Mouse (Mus musculus): ENCODE results near the gene Nlrx1. TPM values are rescaled to one million over a fixed set of nuclear protein-coding genes. Genes with fewer than 3 reads are reported as not detected.

Nlrx1 gene
- polyA plus RNA-seq, 1 experiment from 2014 or later, result 5.1 TPM

DNA sequence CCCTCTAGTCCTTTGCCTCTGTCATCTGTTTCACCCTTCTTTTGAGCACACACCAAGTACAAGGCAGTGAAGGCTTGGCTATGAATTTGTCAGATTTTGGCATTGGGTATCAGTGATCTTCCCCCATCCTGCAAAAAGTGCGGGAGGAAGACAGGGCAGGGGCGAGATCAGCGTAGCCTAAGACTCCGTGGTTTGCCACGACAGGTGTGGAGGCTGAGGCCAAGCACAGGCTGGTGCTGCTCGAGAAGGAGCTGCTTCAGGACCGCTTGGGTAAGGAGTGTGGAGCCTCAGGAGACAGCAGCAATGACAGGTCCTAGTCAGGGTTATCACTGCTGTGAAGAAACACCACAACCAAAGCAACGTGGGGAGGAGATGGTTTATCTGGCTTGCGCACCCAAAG, 27.0 kb downstream of the Nlrx1 start:
- Histone ChIP-seq H3K36me3 (replicated peaks; ENCODE audit: control insufficient read depth, insufficient read depth) (no peaks in the 10 kb centered on the region), H3K27ac (no peak overlapping the region), H3K27me3 (ENCODE audit: control insufficient read depth, insufficient read depth, low read length) (no peaks in the 10 kb centered on the region), H3K9me3 (ENCODE audit: control insufficient read depth, low read length) (no peaks in the 10 kb centered on the region), H3K9ac (no peak overlapping the region), H3K4me2 (replicated peaks) (no peak overlapping the region), H3K4me3 (replicated peaks; ENCODE audit: low read length) (no peak overlapping the region), H3K4me1 (replicated peaks; ENCODE audit: control insufficient read depth, insufficient read depth, low read length) (no peaks in the 10 kb centered on the region)
- DNase-seq (ENCODE audit: low spot score) (no peak), ATAC-seq (ENCODE audit: low FRiP score) (no peak)
- 70% methylated on average over 9 of the region's 9 CpGs for WGBS

DNA sequence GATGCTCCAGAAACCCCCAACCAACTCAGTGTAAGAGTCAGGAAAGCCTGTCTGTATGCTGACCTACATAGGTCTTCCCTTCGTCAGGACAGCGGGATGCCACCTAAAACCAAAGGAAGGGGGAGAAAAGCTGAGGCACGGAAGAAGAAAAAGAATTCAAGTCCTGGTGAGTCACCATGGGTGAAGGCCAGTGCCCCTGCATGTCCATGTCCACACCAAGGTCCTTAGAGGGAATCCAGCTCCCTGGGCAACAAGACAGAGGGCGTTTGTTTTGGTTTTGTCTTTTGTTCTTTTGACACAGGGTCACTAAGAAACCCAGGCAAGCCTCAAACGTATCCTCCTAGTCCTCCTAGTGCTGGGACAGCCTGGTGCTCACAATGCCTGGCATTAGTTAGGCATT, 27.5 kb downstream of the Nlrx1 start:
- no peak overlapping the region for H3K27ac ChIP-seq
- no peak overlapping the region for H3K4me2 ChIP-seq (replicated peaks)
- DNase-seq (ENCODE audit: low spot score), result no peak
- no peaks in the 10 kb centered on the region for H3K27me3 ChIP-seq (ENCODE audit: control insufficient read depth, insufficient read depth, low read length)
- H3K9me3 ChIP-seq (ENCODE audit: control insufficient read depth, low read length), result no peaks in the 10 kb centered on the region
- H3K36me3 ChIP-seq (replicated peaks; ENCODE audit: control insufficient read depth, insufficient read depth), result no peaks in the 10 kb centered on the region
- H3K4me1 ChIP-seq (replicated peaks; ENCODE audit: control insufficient read depth, insufficient read depth, low read length), result no peaks in the 10 kb centered on the region
- 43% methylated on average over 5 of the region's 5 CpGs for WGBS
- H3K4me3 ChIP-seq (replicated peaks; ENCODE audit: low read length), result no peak overlapping the region
- no peak for ATAC-seq (ENCODE audit: low FRiP score)
- no peak overlapping the region for H3K9ac ChIP-seq

DNA sequence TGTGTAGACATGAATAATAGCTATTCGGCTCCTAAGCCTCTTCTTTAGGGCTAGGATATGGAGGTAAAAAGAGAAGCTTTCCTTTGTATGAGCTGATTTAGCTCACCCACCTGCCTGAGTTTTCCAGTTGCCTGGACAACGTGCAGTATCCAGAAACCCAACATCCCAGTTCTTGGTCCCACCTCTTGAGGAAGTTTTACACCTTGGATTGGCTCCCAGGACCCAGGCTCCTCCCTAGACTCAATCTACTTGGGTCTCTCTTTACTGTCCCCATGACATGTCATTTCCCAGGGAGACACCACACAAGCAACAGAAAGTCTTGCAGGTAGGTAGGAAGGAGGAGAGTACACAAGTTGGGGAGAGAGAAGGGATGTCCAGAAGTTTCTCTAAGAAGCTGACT, 28.0 kb downstream of the Nlrx1 start, which contains the start of gene Ccdc153:
Gene Ccdc153, plus strand, starts transcription at position 278 of the 400 bp plus-strand sequence.
- no peak for DNase-seq (ENCODE audit: low spot score)
- Histone ChIP-seq H3K4me3 (replicated peaks; ENCODE audit: low read length) (no peak within 1 kb of the TSS), H3K4me1 (replicated peaks; ENCODE audit: control insufficient read depth, insufficient read depth, low read length) (no peaks in the 10 kb centered on the region), H3K27me3 (ENCODE audit: control insufficient read depth, insufficient read depth, low read length) (no peaks in the 10 kb centered on the region), H3K4me2 (replicated peaks) (no peak within 1 kb of the TSS), H3K36me3 (replicated peaks; ENCODE audit: control insufficient read depth, insufficient read depth) (no peaks in the 10 kb centered on the region), H3K9me3 (ENCODE audit: control insufficient read depth, low read length) (no peaks in the 10 kb centered on the region), H3K9ac (no peak within 1 kb of the TSS), H3K27ac (no peak within 1 kb of the TSS)
- no peak for ATAC-seq (ENCODE audit: low FRiP score)
- WGBS, result 69% methylated on average over 2 of the region's 2 CpGs

DNA sequence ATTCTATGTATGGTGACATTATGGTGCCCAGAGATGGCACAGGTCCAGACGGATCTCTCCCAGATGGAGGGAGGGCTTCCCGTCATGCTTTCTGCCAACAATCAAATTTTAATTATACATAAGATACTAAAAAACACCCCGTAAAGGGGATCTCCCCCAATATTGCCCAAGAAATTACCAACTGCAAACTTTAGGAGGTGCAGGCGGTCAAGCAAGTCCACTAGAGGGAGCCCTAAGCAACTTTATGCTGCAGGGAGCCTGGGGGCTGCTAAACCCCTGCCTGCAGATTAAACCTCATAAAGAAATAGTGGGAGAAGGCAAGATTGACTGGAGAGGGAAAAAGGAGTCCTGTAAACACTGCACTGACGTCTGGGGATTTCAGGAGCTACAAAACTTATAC, 29.0 kb downstream of the Nlrx1 start:
- Histone ChIP-seq H3K9ac (no peak overlapping the region), H3K4me2 (replicated peaks) (no peak overlapping the region), H3K4me1 (replicated peaks; ENCODE audit: control insufficient read depth, insufficient read depth, low read length) (no peaks in the 10 kb centered on the region), H3K27ac (no peak overlapping the region), H3K27me3 (ENCODE audit: control insufficient read depth, insufficient read depth, low read length) (no peaks in the 10 kb centered on the region), H3K36me3 (replicated peaks; ENCODE audit: control insufficient read depth, insufficient read depth) (no peaks in the 10 kb centered on the region), H3K9me3 (ENCODE audit: control insufficient read depth, low read length) (no peaks in the 10 kb centered on the region), H3K4me3 (replicated peaks; ENCODE audit: low read length) (no peak overlapping the region)
- DNase-seq (ENCODE audit: low spot score), result peak; percentile 81
- no peak for ATAC-seq (ENCODE audit: low FRiP score)
- WGBS, result 13% methylated on average over 5 of the region's 5 CpGs

DNA sequence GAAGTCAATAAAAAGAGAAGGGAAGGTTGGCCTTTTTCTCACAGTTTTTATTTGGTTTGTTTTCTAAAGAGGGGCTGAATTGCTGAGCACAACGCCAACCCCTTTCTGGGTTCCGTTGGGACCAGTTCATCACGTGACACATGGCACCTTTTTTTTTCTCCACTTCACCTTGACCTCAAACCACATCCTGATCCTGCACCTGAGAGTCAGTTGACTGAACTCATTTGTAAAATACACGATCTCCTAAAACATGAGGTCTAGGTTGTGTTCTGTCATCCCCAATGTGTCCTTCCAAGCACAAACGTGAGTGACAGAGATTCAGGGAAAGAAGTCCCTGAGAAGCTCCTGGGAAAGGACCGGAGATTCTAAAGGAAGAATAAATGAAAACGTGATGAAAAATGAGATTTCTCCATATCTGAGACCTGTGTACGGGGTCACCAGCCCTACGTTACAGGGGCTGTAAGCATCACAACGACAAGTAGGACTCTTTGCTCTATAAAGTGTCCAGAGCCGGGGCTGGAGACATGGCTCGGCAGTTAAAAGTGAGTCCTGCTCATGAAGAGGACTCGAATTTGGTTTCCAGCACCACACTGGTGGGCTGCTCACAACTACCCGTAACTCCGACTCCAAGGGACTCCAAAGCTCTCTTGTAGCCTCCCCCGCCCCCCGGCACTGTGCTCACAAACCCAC, 29.8 kb downstream of the Nlrx1 start:
- WGBS, result 76% methylated on average over 17 of the region's 17 CpGs
- no peak for DNase-seq (ENCODE audit: low spot score)
- Histone ChIP-seq H3K4me2 (replicated peaks) (no peak overlapping the region), H3K4me3 (replicated peaks; ENCODE audit: low read length) (no peak overlapping the region), H3K9ac (no peak overlapping the region), H3K9me3 (ENCODE audit: control insufficient read depth, low read length) (no peaks in the 10 kb centered on the region), H3K27ac (no peak overlapping the region), H3K36me3 (replicated peaks; ENCODE audit: control insufficient read depth, insufficient read depth) (no peaks in the 10 kb centered on the region), H3K4me1 (replicated peaks; ENCODE audit: control insufficient read depth, insufficient read depth, low read length) (no peaks in the 10 kb centered on the region), H3K27me3 (ENCODE audit: control insufficient read depth, insufficient read depth, low read length) (no peaks in the 10 kb centered on the region)
- ATAC-seq (ENCODE audit: low FRiP score), result no peak

DNA sequence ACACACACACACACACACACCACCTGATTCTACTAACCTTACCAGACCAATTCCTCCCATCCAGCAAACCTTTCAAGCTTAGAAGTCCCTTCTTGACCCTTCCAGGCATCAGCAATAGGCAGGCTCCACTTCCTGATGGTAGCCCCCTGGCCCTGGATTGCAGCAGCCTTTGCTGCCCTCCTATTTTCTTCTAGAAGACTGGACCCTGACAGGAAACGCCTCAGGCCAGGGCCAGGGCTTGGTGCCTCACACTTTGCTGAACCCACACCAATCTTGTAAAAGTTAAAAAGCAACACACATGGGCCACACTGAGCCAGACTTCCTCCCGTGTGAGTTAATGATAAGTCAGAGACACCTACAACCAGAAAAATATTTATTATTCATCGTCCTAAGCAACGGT, 31.3 kb downstream of the Nlrx1 start:
- Histone ChIP-seq H3K36me3 (replicated peaks; ENCODE audit: control insufficient read depth, insufficient read depth) (no peaks in the 10 kb centered on the region), H3K4me3 (replicated peaks; ENCODE audit: low read length) (no peak overlapping the region), H3K27ac (no peak overlapping the region), H3K9ac (no peak overlapping the region), H3K27me3 (ENCODE audit: control insufficient read depth, insufficient read depth, low read length) (no peaks in the 10 kb centered on the region), H3K4me1 (replicated peaks; ENCODE audit: control insufficient read depth, insufficient read depth, low read length) (peaks cover 9% of the 10 kb centered on the region), H3K4me2 (replicated peaks) (no peak overlapping the region), H3K9me3 (ENCODE audit: control insufficient read depth, low read length) (no peaks in the 10 kb centered on the region)
- ATAC-seq (ENCODE audit: low FRiP score) (no peak), DNase-seq (ENCODE audit: low spot score) (no peak)
- WGBS, result 84% methylated on average over 4 of the region's 4 CpGs

DNA sequence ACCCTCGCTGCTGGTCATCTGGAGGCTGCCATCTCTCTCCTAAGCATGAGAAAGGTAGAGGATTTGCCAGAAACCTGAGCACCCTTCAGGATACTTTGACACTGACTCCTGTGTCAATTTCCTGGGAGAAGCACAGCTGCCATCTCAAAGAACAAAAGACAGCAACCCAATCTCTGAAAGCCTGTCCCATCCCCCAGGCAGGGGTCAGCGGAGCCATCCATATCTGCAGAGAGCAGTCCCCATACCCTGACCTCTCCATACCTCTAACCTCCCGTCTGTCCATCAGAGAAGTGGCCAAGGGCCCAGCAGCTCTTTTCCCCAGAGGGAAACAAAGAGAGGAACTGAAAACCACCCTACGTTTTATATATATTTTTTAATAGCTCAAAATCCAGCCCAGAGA, 31.8 kb downstream of the Nlrx1 start:
- H3K4me1 ChIP-seq (replicated peaks; ENCODE audit: control insufficient read depth, insufficient read depth, low read length), result peaks cover 15% of the 10 kb centered on the region
- no peaks in the 10 kb centered on the region for H3K9me3 ChIP-seq (ENCODE audit: control insufficient read depth, low read length)
- H3K36me3 ChIP-seq (replicated peaks; ENCODE audit: control insufficient read depth, insufficient read depth), result no peaks in the 10 kb centered on the region
- H3K27me3 ChIP-seq (ENCODE audit: control insufficient read depth, insufficient read depth, low read length), result no peaks in the 10 kb centered on the region
- no peak overlapping the region for H3K4me3 ChIP-seq (replicated peaks; ENCODE audit: low read length)
- no peak overlapping the region for H3K27ac ChIP-seq
- no peak for ATAC-seq (ENCODE audit: low FRiP score)
- no peak overlapping the region for H3K9ac ChIP-seq
- 51% methylated on average over 4 of the region's 4 CpGs for WGBS
- H3K4me2 ChIP-seq (replicated peaks), result no peak overlapping the region
- DNase-seq (ENCODE audit: low spot score), result no peak

DNA sequence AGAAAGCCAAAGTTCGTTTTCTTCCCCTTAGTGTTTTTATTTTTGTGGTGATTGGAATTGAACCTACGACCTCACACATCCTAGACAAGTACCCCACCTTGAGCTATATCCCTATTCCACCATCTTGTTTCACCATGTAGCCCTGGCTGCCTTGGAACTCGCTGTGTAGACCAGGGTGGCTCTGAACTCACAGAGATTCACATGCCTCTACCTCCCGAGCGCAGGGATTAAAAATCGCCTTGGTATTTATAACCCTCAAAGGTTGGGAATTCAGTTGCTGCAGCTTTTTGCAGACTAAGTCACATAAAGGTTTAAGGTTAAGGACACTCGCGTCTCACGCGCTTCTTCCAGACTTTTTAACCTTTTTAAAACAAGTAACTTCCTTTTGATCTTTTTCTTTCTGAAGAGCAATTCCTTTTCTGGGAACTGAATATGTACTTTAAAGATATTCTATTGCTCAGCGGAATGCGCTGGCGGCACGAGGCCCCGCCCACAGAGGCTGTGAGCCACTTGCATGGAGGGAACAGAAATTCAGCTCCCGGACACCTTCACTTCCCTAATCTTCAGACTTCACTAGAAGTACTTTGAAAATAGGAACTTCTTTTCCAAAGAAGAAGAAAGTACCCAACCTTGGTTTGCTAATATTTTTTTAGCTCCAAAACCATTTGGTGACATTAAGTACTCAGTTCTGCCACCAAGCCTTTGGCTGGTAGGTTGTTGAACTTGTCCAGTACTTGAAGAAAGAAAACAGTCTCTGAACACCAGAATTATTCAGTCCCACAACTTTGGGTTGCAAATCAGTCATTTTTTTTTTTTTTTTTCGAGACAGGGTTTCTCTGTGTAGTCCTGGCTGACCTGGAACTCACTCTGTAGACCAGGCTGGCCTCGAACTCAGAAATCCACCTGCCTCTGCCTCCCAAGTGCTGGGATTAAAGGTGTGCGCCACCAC, 33.6 kb downstream of the Nlrx1 start:
- WGBS, result 28% methylated on average over 19 of the region's 19 CpGs
- H3K4me1 ChIP-seq (replicated peaks; ENCODE audit: control insufficient read depth, insufficient read depth, low read length), result peaks cover 18% of the 10 kb centered on the region
- no peak for DNase-seq (ENCODE audit: low spot score)
- H3K27me3 ChIP-seq (ENCODE audit: control insufficient read depth, insufficient read depth, low read length), result no peaks in the 10 kb centered on the region
- peak overlapping the region; percentile 51; the same call in 1 of the 2 replicates for H3K27ac ChIP-seq
- H3K9ac ChIP-seq, result peak overlapping the region; percentile 18; the same call in 1 of the 2 replicates
- ATAC-seq (ENCODE audit: low FRiP score), result peak; percentile 21; the same call in 1 of the 2 replicates
- H3K4me2 ChIP-seq (replicated peaks), result peak overlapping the region; percentile 74
- H3K9me3 ChIP-seq (ENCODE audit: control insufficient read depth, low read length), result no peaks in the 10 kb centered on the region
- H3K36me3 ChIP-seq (replicated peaks; ENCODE audit: control insufficient read depth, insufficient read depth), result no peaks in the 10 kb centered on the region
- peak overlapping the region; percentile 76 for H3K4me3 ChIP-seq (replicated peaks; ENCODE audit: low read length)

DNA sequence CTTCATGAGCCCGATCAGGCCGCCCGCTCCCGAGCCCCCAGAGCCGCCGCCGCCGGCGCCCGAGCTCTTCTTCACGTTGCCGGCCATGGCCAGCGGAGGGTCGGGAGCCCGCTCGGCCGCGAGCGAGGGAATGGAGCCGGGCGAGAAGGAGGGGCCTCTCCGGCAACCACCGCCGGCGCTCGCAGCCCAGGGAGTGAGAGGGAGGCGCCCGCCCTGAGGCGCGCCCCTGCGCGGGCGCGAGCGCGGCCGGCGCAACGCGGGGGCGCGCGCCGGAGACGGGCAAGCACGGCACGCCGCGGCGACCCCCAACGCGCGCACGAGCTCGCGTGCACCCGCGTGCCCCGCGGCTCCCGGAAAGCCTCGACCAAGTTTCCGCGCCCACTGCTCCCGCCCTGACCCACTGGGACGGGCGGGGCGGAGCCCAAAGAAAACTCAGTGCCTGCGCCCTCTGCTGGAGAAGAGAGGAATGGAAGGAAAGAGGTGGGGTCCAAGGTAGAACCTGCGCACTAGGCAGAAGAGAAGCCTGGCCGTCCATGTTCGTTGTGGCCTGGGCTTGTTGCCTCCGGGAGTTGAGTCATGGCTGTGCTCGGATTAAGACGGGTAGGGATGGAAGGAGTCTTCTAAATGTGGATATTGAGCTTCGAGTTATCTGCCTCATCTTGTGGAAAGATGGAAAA, 34.5 kb downstream of the Nlrx1 start, which contains the start of gene Cbl:
Gene Cbl, minus strand, starts transcription at position 248 of the 677 bp plus-strand sequence.
- peak within 1 kb of the TSS; percentile 76 for H3K4me3 ChIP-seq (replicated peaks; ENCODE audit: low read length)
- H3K4me2 ChIP-seq (replicated peaks), result peak within 1 kb of the TSS; percentile 74
- H3K27ac ChIP-seq, result peak within 1 kb of the TSS; percentile 96
- under 1% methylated on average over 63 of the region's 76 CpGs for WGBS
- peaks cover 18% of the 10 kb centered on the region for H3K4me1 ChIP-seq (replicated peaks; ENCODE audit: control insufficient read depth, insufficient read depth, low read length)
- ATAC-seq (ENCODE audit: low FRiP score) (peak; percentile 93), DNase-seq (ENCODE audit: low spot score) (peak; percentile 100)
- H3K36me3 ChIP-seq (replicated peaks; ENCODE audit: control insufficient read depth, insufficient read depth), result no peaks in the 10 kb centered on the region
- H3K9me3 ChIP-seq (ENCODE audit: control insufficient read depth, low read length), result no peaks in the 10 kb centered on the region
- peak within 1 kb of the TSS; percentile 93 for H3K9ac ChIP-seq
- H3K27me3 ChIP-seq (ENCODE audit: control insufficient read depth, insufficient read depth, low read length), result no peaks in the 10 kb centered on the region

Measured in hindbrain, embryonic 14.5 days (tissue).